Mouse (Mus musculus) stomach, postnatal 0 days (tissue): ENCODE results near the gene Parm1. TPM values are rescaled to one million over a fixed set of nuclear protein-coding genes. Genes with fewer than 3 reads are reported as not detected.

Source experiments
- ATAC-seq: fragments of 200-750 bp; cut with Nextera tagmentation; 2 replicates; pipeline ENCODE4 v1.8.0; 2017; ENCODE audit not compliant: low FRiP score, low TSS enrichment
- DNase-seq: peaks from one replicate; pipeline ENCODE4 v3.0.0-alpha.2; 2016; ENCODE audit warnings: low spot score
- H3K27ac ChIP-seq: fragments of 300-500 bp; sonication (generic); replicated peaks from 2 replicates; pipeline ENCODE4 v1.5.1; 2014; ENCODE audit warnings: mild to moderate bottlenecking, control low read depth
- H3K27me3 ChIP-seq: fragments of 300-500 bp; sonication (generic); 2 replicates; pipeline ENCODE4 v1.6.1; 2014; ENCODE audit warnings: low read length; ENCODE audit not compliant: control insufficient read depth, insufficient read depth
- H3K36me3 ChIP-seq: fragments of 300-500 bp; sonication (generic); 2 replicates; pipeline ENCODE4 v1.6.1; 2014; ENCODE audit warnings: low read length, mixed read lengths; ENCODE audit not compliant: control insufficient read depth, insufficient read depth
- H3K4me1 ChIP-seq: fragments of 300-500 bp; sonication (generic); replicated peaks from 2 replicates; pipeline ENCODE4 v1.6.1; 2014; ENCODE audit warnings: antibody characterized with exemption; ENCODE audit not compliant: control insufficient read depth, insufficient read depth
- H3K4me2 ChIP-seq: fragments of 300-500 bp; sonication (generic); replicated peaks from 2 replicates; pipeline ENCODE4 v1.6.1; 2014; ENCODE audit warnings: low read depth, mild to moderate bottlenecking, control low read depth, moderate library complexity
- H3K4me3 ChIP-seq: fragments of 300-500 bp; sonication (generic); 2 replicates; pipeline ENCODE4 v1.5.1; 2014; ENCODE audit warnings: low read depth, low read length, control low read depth
- H3K9ac ChIP-seq: fragments of 300-500 bp; sonication (generic); 2 replicates; pipeline ENCODE4 v1.6.1; 2014; ENCODE audit warnings: mild to moderate bottlenecking, low read length, control low read depth, mixed read lengths
- H3K9me3 ChIP-seq: fragments of 300-500 bp; sonication (generic); 2 replicates; pipeline ENCODE4 v1.6.1; 2016; ENCODE audit warnings: low read length; ENCODE audit not compliant: control insufficient read depth
- CTCF ChIP-seq: IDR thresholded peaks from 2 replicates; pipeline ENCODE4 v1.5.1; 2016; ENCODE audit warnings: antibody characterized with exemption, low read depth, mild to moderate bottlenecking, moderate library complexity
- EP300 ChIP-seq: optimal IDR thresholded peaks from 2 replicates; pipeline ENCODE3; 2016; ENCODE audit warnings: antibody characterized with exemption
- WGBS: fragments of 180-500 bp; shearing (Covaris S2); extraction: QIAGEN DNeasy Blood & Tissue Kit; methylation state at CpG from one replicate; pipeline ENCODE4 v1.1.7; 2014; 5-methylcytosine and 5-hydroxymethylcytosine counted together
- polyA plus RNA-seq: library from polyadenylated mRNA; unstranded; fragments of >200 nt; fragmentation: Nextera tagmentation; extraction: Ambion mirVana; gene quantifications from 2 replicates; pipeline ENCODE4 v1.2.1, GENCODE M21; 2015

Parm1 gene
- polyA plus RNA-seq, 1 experiment from 2014 or later, result 24.7 TPM

DNA sequence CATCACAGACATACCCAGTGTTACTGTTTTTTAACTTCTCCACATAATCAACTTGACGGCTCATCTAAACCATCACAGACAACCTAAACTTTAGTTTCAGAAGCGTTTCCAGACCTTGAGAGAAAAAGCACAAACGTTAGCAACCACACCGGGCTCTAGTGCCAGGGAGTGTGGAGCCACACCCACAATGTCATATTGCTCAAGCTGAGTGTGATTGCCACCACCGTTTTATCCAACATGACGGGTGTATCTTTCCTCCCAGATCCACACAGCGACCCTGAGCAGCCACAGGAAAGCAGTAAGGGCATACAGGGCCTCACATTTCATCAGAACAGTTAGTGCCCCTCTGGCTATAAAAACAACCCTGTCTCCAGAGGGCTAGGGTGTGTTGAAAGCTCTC, 45.1 kb downstream of the Parm1 start:
- Histone ChIP-seq H3K36me3 (no peaks in the 10 kb centered on the region), H3K27me3 (no peaks in the 10 kb centered on the region), H3K4me2 (no peak overlapping the region), H3K27ac (no peak overlapping the region), H3K9ac (no peak overlapping the region), H3K4me3 (no peak overlapping the region), H3K4me1 (no peaks in the 10 kb centered on the region; the same call in 1 of the 2 replicates), H3K9me3 (no peaks in the 10 kb centered on the region)
- TF ChIP-seq CTCF, result no peak
- TF ChIP-seq EP300, result no peak
- no peak for DNase-seq
- 58% methylated on average over 7 of the region's 7 CpGs for WGBS
- ATAC-seq, result no peak

DNA sequence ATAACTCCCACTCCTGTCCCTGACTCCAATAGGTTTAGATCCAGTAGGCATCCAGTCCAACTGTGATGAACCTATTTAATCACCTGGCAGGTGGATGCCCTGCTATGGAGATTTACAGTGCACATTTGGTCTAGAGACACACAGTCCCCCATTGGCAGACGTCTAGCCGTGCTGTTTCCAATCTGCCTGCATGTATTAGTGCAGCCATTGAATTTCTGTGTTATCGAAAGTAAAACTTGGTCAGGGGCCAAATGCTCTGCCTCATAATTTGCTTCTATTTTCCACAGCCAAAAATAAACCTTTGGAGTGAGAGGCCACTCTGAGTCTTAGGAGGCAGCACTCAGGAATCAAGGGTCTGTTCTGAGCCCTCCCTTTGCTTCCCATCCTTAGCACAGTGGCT, 46.6 kb downstream of the Parm1 start:
- Histone ChIP-seq H3K4me3 (no peak overlapping the region), H3K36me3 (no peaks in the 10 kb centered on the region), H3K27me3 (no peaks in the 10 kb centered on the region), H3K9me3 (no peaks in the 10 kb centered on the region), H3K4me1 (no peaks in the 10 kb centered on the region; the same call in 1 of the 2 replicates), H3K9ac (no peak overlapping the region), H3K27ac (no peak overlapping the region), H3K4me2 (no peak overlapping the region)
- no peak for TF ChIP-seq EP300
- no peak for TF ChIP-seq CTCF
- DNase-seq (no peak), ATAC-seq (no peak)
- 26% methylated on average over 3 of the region's 3 CpGs for WGBS

DNA sequence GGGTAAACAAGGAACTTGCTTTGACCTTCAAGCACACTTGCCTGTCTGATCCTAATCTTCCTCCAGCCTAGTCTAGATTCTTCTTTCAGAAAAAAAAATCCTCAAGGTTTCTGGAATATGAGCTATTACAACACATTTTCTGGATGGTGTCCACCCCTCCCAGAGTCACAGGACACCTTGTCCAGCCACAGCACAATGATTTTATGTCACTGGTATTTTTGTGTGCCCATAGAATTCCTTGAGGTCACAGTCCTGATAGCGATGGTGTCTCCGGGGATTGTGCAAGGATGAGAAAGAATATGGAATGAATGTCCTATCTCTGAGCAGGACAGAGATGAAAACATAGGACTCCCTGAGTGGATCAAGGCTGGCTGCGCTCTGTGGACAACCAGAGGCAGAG, 48.0 kb downstream of the Parm1 start:
- H3K27ac ChIP-seq, result no peak overlapping the region
- no peaks in the 10 kb centered on the region for H3K9me3 ChIP-seq
- H3K9ac ChIP-seq, result no peak overlapping the region
- ATAC-seq (no peak), DNase-seq (no peak)
- H3K27me3 ChIP-seq, result no peaks in the 10 kb centered on the region
- no peak overlapping the region for H3K4me3 ChIP-seq
- H3K4me2 ChIP-seq, result no peak overlapping the region
- TF ChIP-seq EP300 (no peak), CTCF (no peak)
- H3K36me3 ChIP-seq, result no peaks in the 10 kb centered on the region
- H3K4me1 ChIP-seq, result no peaks in the 10 kb centered on the region; the same call in 1 of the 2 replicates
- WGBS, result 88% methylated on average over 3 of the region's 3 CpGs

DNA sequence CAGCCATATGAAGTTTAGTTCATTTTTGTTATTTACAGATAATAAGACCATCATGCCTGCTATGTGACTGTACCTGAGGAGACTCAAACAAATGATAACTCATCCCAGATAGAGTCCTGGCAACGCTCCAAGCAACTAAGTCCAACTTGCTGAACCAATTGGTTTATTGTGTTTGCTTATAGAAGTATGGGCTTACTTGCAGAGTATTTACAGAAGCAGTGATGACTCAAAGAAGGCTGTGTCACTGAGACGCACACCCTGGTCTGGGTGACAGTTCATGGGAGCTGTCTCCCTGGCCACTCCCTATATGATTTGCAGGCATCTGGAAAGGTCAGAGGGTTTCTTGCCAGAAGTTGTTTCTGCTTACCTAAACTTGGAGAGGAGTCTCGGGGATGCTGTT, 49.2 kb downstream of the Parm1 start:
- Histone ChIP-seq H3K4me3 (no peak overlapping the region), H3K36me3 (no peaks in the 10 kb centered on the region), H3K4me1 (no peaks in the 10 kb centered on the region; the same call in 1 of the 2 replicates), H3K27me3 (no peaks in the 10 kb centered on the region), H3K9ac (no peak overlapping the region), H3K4me2 (no peak overlapping the region), H3K9me3 (no peaks in the 10 kb centered on the region), H3K27ac (no peak overlapping the region)
- peak; percentile 94 for ATAC-seq
- DNase-seq, result peak; percentile 48
- 20% methylated on average over 3 of the region's 3 CpGs for WGBS
- TF ChIP-seq EP300, result no peak

DNA sequence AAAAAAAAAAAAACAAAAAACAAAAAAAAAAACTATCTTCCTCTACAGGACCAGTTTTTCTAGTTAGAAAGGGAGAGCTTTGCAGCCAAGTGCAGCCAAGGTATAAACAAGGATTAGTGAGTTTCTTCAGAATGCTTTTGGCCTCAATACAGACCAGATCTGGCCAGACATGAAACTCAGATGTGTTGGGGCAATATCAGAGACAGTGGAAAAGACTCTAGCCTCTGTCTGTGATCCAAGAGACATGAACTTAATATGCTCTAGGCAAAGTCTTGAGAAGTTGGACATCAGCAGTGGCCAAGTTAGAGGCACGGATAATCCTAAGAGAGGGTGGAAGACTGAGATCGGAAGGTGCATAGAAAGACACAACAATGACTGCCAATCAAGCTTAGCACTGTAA, 56.8 kb downstream of the Parm1 start:
- no peak overlapping the region for H3K4me3 ChIP-seq
- DNase-seq, result no peak
- TF ChIP-seq EP300 (no peak), CTCF (no peak)
- no peak for ATAC-seq
- H3K27me3 ChIP-seq, result no peaks in the 10 kb centered on the region
- no peak overlapping the region for H3K27ac ChIP-seq
- 65% methylated on average over 2 of the region's 2 CpGs for WGBS
- no peak overlapping the region for H3K9ac ChIP-seq
- no peaks in the 10 kb centered on the region for H3K9me3 ChIP-seq
- no peak overlapping the region for H3K4me2 ChIP-seq
- H3K4me1 ChIP-seq, result no peaks in the 10 kb centered on the region
- no peaks in the 10 kb centered on the region for H3K36me3 ChIP-seq

DNA sequence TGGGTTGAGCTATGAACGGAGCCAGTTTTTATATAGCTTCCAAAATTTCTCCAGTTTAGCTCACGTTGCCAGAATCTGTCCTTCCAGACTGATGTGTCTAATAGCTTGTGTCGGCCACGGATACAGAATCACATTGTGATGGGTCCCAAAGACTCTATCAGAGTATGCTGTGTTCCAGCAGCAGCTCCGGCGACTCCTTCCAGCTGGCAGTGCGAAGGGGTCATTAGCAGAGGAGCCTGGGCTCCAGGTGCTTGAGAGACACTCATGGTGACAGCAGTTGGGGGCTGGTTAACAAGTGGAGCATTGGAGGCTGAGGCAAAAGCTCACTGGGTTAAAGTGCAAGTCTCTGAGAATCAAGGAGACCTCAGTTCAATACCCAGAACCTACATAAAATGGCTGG, 61.5 kb downstream of the Parm1 start:
- no peak for ATAC-seq
- H3K9ac ChIP-seq, result no peak overlapping the region
- WGBS, result 68% methylated on average over 7 of the region's 7 CpGs

More for the DNA sequence above, 61.5 kb downstream of the Parm1 start:
- Histone ChIP-seq H3K4me2 (no peak overlapping the region), H3K4me3 (no peak overlapping the region), H3K36me3 (no peaks in the 10 kb centered on the region), H3K9me3 (no peaks in the 10 kb centered on the region), H3K4me1 (no peaks in the 10 kb centered on the region), H3K27me3 (no peaks in the 10 kb centered on the region), H3K27ac (no peak overlapping the region)
- TF ChIP-seq CTCF (no peak), EP300 (no peak)
- DNase-seq, result no peak
